Mouse (Mus musculus): Measurements from ENCODE around the gene Gpt2. TPM values are rescaled to one million over a fixed set of nuclear protein-coding genes. Genes with fewer than 3 reads are reported as not detected.

Gpt2 gene
- 24.2 and 25.2 TPM in 2 replicates for polyA plus RNA-seq (2021; fragmentation: Nextera tagmentation)
- long read RNA-seq, experiment 1, transcript Gpt2-201 (12 exons, 3,639 nt) = major isoform, 35 of 60 reads
- long read RNA-seq, experiment 1, partial matches to known transcripts = 20 of 60 reads
- long read RNA-seq, experiment 1, other reads (novel, unspliced or antisense) = 3 of 60 reads
- long read RNA-seq, experiment 2, transcript Gpt2-201 (12 exons, 3,639 nt) = major isoform, 199 of 250 reads
- long read RNA-seq, experiment 2, partial matches to known transcripts = 31 of 250 reads
- long read RNA-seq, experiment 2, other reads (novel, unspliced or antisense) = 16 of 250 reads

GRCm38 (mm10) chr8:85492125-85492875, at the start of gene Gpt2:
Gene Gpt2 (plus strand): TSS chr8:85492576.

GRCm38 (mm10) chr8:85555181-85556145, 63.1 kb downstream of the Gpt2 start, which contains the start of gene Dnaja2:
Gene Dnaja2 (minus strand): TSS chr8:85555344.

Other genes starting within 250 kb of the Gpt2 start
- 42.6 and 42.8 TPM in 2 replicates for gene Orc6, start 192.9 kb upstream of the Gpt2 start, polyA plus RNA-seq (2021; fragmentation: Nextera tagmentation)
- 80.4 and 83.7 TPM in 2 replicates for gene Vps35, start 192.8 kb upstream of the Gpt2 start, polyA plus RNA-seq (2021; fragmentation: Nextera tagmentation)
- 0.92 and 1.3 TPM in 2 replicates for gene Mylk3, start 106.2 kb upstream of the Gpt2 start, polyA plus RNA-seq (2021; fragmentation: Nextera tagmentation)
- 25.2 and 31.6 TPM in 2 replicates for gene 4921524J17Rik, start 59.7 kb upstream of the Gpt2 start, polyA plus RNA-seq (2021; fragmentation: Nextera tagmentation)
- gene Dnaja2, start 62.8 kb downstream of the Gpt2 start, polyA plus RNA-seq (2021; fragmentation: Nextera tagmentation) = 167 TPM in 2 replicates
- gene Neto2, start 208.3 kb downstream of the Gpt2 start, polyA plus RNA-seq (2021; fragmentation: Nextera tagmentation) = 2.9 and 3.0 TPM in 2 replicates